Mouse (Mus musculus) T-helper 2 cell (primary cell): ENCODE results near the gene Vmn2r63.
"Not testable (repeated sequence)": the region's sequence is repeated elsewhere in the genome, so short reads cannot be mapped to it uniquely, and the experiment has no call there.

Experiments
- in situ Hi-C: fragments of 300-600 bp; cut with MboI, MseI; formaldehyde crosslinking; loops from one replicate; pipeline ENCODE4 v1.15.1; 2025; ENCODE audit warnings: high pct_unique_total_duplicates

The Vmn2r63 gene

DNA sequence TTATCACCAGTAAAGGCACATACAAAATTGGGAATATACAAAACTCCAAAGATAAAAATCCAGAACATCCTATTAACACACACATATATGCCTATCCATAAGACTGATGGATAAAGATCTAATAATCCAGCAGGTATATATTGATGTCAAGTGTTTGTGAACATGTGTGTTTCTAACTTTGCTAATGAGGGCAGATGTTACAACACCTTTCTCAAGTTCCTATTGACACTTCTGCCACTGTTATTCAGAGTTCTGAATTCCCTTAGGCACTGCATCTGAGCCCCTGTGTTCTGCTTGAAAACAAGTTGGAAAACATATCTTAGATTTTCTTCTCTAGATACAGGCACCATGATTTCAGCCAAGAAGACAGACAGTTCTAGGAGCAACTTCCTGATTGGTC, at the start of gene Vmn2r63:
TSS of gene Vmn2r63 (minus strand) at position 101 of the 400 bp plus-strand sequence.
- in situ Hi-C loops = not testable (repeated sequence)

- in situ Hi-C loops = no loop called here
Observed at GRCm38 (mm10) chr7:42980739-42981138, 47.1 kb upstream of the Vmn2r63 start.

DNA sequence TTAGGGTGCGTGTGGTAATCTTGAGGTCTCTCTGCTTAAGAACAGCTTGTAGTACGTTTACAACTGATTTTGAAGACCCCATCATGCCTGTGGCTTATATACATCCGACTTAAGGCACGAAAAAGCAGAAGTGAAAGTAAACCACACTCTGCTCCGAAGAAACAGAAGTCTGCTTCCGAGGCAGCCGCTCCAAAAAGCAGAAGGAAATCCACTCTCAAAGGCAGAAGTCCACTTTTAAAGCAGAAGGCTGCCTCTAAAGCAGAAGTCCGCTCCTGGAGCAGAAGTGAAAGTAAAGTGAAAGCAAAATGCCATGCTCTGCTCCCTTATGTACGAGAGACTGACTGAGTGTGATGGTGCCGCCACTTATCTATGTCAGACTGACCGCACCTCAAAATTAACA, 46.5 kb upstream of the Vmn2r63 start:
- in situ Hi-C loops = no loop called here

- in situ Hi-C loops = no loop called here
Observed at GRCm38 (mm10) chr7:42965246-42965645, 31.6 kb upstream of the Vmn2r63 start.

GRCm38 (mm10) chr7:42898067-42898466, 35.6 kb downstream of the Vmn2r63 start:
- in situ Hi-C loops = not testable (repeated sequence)

DNA sequence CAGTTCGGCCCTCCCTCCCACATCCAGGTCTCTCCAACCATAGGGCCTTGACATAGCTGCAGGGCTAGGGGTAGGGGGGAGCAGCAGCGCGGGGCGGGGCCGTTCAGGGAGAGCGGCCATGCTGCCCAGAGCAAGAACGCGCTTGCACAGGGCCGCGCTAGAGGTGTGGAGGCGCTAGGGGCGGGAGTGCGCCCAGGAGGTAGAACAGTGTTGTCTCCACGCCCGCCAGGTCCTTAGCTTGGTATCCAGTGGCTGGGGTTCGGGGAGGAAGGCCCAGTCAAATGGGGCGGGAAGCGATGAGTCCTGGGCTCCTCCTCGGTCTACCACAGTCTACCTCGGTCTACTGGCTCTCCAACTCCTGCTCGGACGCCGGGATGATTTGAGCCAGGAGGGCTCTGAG, 55.5 kb downstream of the Vmn2r63 start:
- in situ Hi-C loops = loop anchor here (5.0 kb wide), 1 partner anchor 131 kb away; no protein-coding TSS in a partner anchor

DNA sequence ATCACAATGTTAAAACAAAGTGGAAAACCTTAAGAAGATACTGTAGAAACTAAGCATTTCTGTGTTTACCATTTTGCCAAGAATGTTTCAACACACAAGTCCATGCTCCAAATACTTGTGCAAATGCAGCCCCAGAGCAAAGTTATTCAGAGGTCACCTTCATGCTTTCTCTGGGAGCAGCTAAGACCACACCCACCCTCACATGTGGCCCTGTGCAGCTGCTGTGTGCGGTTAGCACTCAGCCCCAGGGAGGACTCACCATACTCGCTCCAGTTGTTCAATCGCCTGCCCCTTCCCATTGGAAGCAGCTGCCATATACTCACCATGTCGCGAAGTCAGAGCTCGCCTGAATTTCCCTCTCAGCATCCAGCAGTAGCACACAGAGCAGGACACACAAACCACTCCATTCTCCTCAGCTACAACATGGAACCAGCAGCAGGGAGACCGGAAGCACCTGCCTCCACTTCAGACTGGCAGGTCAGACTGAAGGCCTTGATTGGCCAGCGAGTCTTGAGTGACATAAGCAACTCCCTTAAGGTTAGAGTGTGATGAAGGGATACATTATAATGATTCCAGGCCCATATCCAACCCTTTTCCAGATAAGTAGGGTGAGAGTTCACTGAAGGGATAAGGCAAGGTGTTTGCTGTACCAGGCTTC, 66.7 kb downstream of the Vmn2r63 start, which contains the start of gene Gm2381:
TSS of gene Gm2381 (minus strand) at position 434 of the 658 bp plus-strand sequence.
- in situ Hi-C loops = not testable (repeated sequence)
